27 mouse cellular contexts compared by ENCODE assay signal in genomic region chr7:50850271-50850670, GRCm38 (mm10).
"Had no signal": no experiment of that assay in that cellular context is flagged by ENCODE, and none has a peak within 500 bp of the region (broad histone marks: within the 10 kb centered on the region; RNA-seq: fewer than 3 reads in every experiment).

No protein-coding gene starts in this region.

- H3K9me3 ChIP-seq: heart, embryonic 13.5 days; heart, embryonic 15.5 days; hindbrain, embryonic 12.5 days; hindbrain, embryonic 15.5 days; kidney, embryonic 15.5 days; limb, embryonic 13.5 days; limb, embryonic 15.5 days; liver, embryonic 12.5 days had no signal

- ATAC-seq: hindbrain, postnatal 0 days; intestine, embryonic 16.5 days; liver, embryonic 12.5 days had no signal

- H3K4me2 ChIP-seq: heart, embryonic 11.5 days; heart, embryonic 13.5 days; heart, embryonic 15.5 days; hindbrain, embryonic 12.5 days; hindbrain, embryonic 15.5 days; kidney, embryonic 15.5 days; limb, embryonic 13.5 days; limb, embryonic 15.5 days; liver, embryonic 12.5 days had no signal

- H3K9ac ChIP-seq: heart, embryonic 13.5 days; heart, embryonic 15.5 days; hindbrain, embryonic 12.5 days; hindbrain, embryonic 15.5 days; kidney, embryonic 15.5 days; limb, embryonic 13.5 days; limb, embryonic 15.5 days; liver, embryonic 12.5 days; liver, embryonic 14.5 days had no signal

- H3K4me1 ChIP-seq: heart, embryonic 13.5 days; heart, embryonic 15.5 days; hindbrain, embryonic 12.5 days; hindbrain, embryonic 15.5 days; kidney, embryonic 15.5 days; limb, embryonic 13.5 days; limb, embryonic 15.5 days; liver, embryonic 12.5 days had no signal

- H3K36me3 ChIP-seq: heart, embryonic 13.5 days; heart, embryonic 15.5 days; hindbrain, embryonic 12.5 days; hindbrain, embryonic 15.5 days; kidney, embryonic 15.5 days; limb, embryonic 13.5 days; limb, embryonic 15.5 days; liver, embryonic 12.5 days had no signal

- H3K4me3 ChIP-seq: heart, adult 2 months; heart, embryonic 13.5 days; heart, embryonic 15.5 days; hindbrain, embryonic 12.5 days; hindbrain, embryonic 15.5 days; kidney, embryonic 15.5 days; limb, embryonic 13.5 days; limb, embryonic 15.5 days; liver, embryonic 12.5 days had no signal

- H3K27me3 ChIP-seq: heart, embryonic 13.5 days; heart, embryonic 15.5 days; hindbrain, embryonic 12.5 days; hindbrain, embryonic 15.5 days; kidney, embryonic 15.5 days; limb, embryonic 13.5 days; limb, embryonic 15.5 days; liver, embryonic 12.5 days had no signal

- DNase-seq: gastrocnemius, postnatal 14 days; gastrocnemius, postnatal 36 days; heart, adult 11 months; heart, adult 2 months; heart, postnatal 14 days; heart, postnatal 36 days; kidney, adult 11 months; kidney, adult 2 months; kidney, adult 9 months; kidney, postnatal 14 days; kidney, postnatal 36 days; layer of hippocampus, adult 9-11 months; layer of hippocampus, postnatal 36 days; left cerebral cortex, postnatal 4 days had no signal

- H3K27ac ChIP-seq: heart, adult 2 months; heart, embryonic 13.5 days; heart, embryonic 15.5 days; hindbrain, embryonic 12.5 days; hindbrain, embryonic 15.5 days; hindbrain, postnatal 0 days; kidney, embryonic 15.5 days; kidney, postnatal 0 days; limb, embryonic 13.5 days; limb, embryonic 15.5 days; liver, embryonic 12.5 days; liver, embryonic 14.5 days had no signal
